Mouse (Mus musculus) thymus, adult 2 months (tissue): ENCODE measurements around the gene Ylpm1. TPM values are rescaled to one million over a fixed set of nuclear protein-coding genes. Genes with fewer than 3 reads are reported as not detected.

ENCODE experiments used
- DNase-seq: peaks from one replicate; pipeline ENCODE4 v3.0.0; 2021
- H3K27ac ChIP-seq: fragments of 200-500 bp; 2 replicates; pipeline ENCODE4 v1.5.1; 2012; ENCODE audit warnings: low read length, control low read depth; ENCODE audit not compliant: control insufficient read depth, insufficient read depth
- H3K27me3 ChIP-seq: fragments of 200-500 bp; 2 replicates; pipeline ENCODE4 v1.6.1; 2012; ENCODE audit warnings: mild to moderate bottlenecking, low read length, moderate library complexity, mixed read lengths; ENCODE audit not compliant: control insufficient read depth, insufficient read depth
- H3K36me3 ChIP-seq: fragments of 200-500 bp; 2 replicates; pipeline ENCODE4 v1.6.1; 2012; ENCODE audit warnings: mild to moderate bottlenecking, low read length, moderate library complexity; ENCODE audit not compliant: control insufficient read depth, insufficient read depth
- H3K4me1 ChIP-seq: fragments of 200-500 bp; replicated peaks from 2 replicates; pipeline ENCODE4 v1.6.1; 2012; ENCODE audit warnings: low read length; ENCODE audit not compliant: control insufficient read depth, insufficient read depth
- H3K4me3 ChIP-seq: fragments of 200-500 bp; 2 replicates; pipeline ENCODE4 v1.5.1; 2012; ENCODE audit warnings: mild to moderate bottlenecking, low read length, control low read depth, moderate library complexity; ENCODE audit not compliant: control insufficient read depth, insufficient read depth
- CTCF ChIP-seq: fragments of 200-500 bp; IDR thresholded peaks from 2 replicates; pipeline ENCODE4 v1.5.1; 2012; ENCODE audit warnings: mild to moderate bottlenecking, control low read depth, low read length, moderate library complexity, borderline replicate concordance; ENCODE audit not compliant: control insufficient read depth, poor library complexity, insufficient read depth; ENCODE audit errors: extremely low read depth
- POLR2A ChIP-seq: fragments of 200-500 bp; IDR thresholded peaks from 2 replicates; pipeline ENCODE4 v1.6.1; 2012; ENCODE audit warnings: mild to moderate bottlenecking, low read length, control low read depth, moderate library complexity; ENCODE audit not compliant: control insufficient read depth, poor library complexity, insufficient read depth; ENCODE audit errors: extremely low read depth
- WGBS: fragments of 180-500 bp; shearing (Covaris S2); methylation state at CpG from one replicate; pipeline ENCODE4 v1.1.7; 2018; 5-methylcytosine and 5-hydroxymethylcytosine counted together
- polyA plus RNA-seq: library from polyadenylated mRNA; depleted of rRNA; stranded (reverse); fragments of >200 nt; gene quantifications from 2 replicates; pipeline ENCODE4 v1.2.3, GENCODE M21; 2012

Gene Ylpm1
- polyA plus RNA-seq, 1 experiment: 32.1 TPM

- no peak for DNase-seq
- TF ChIP-seq CTCF: no peak
- no peak for TF ChIP-seq POLR2A
- no peaks in the 10 kb centered on the region for H3K36me3 ChIP-seq
- 81% methylated on average over 1 of the region's 1 CpGs for WGBS
- no peaks in the 10 kb centered on the region for H3K4me1 ChIP-seq
- no peak overlapping the region for H3K4me3 ChIP-seq
- no peak overlapping the region for H3K27ac ChIP-seq
- H3K27me3 ChIP-seq: no peaks in the 10 kb centered on the region
Measured at GRCm38 (mm10) chr12:84958794-84959356, 37.2 kb upstream of the Ylpm1 start.

GRCm38 (mm10) chr12:84962606-84963005 is 33.5 kb upstream of the Ylpm1 start:
- H3K36me3 ChIP-seq: peaks cover 4% of the 10 kb centered on the region; the same call in 1 of the 2 replicates
- no peak overlapping the region for H3K27ac ChIP-seq
- WGBS: 96% methylated on average over 7 of the region's 7 CpGs

GRCm38 (mm10) chr12:84968831-84969655 is 27.1 kb upstream of the Ylpm1 start:
- Histone ChIP-seq H3K27ac (no peak overlapping the region), H3K27me3 (no peaks in the 10 kb centered on the region), H3K36me3 (peaks cover 18% of the 10 kb centered on the region), H3K4me3 (no peak overlapping the region), H3K4me1 (peaks cover 11% of the 10 kb centered on the region)
- TF ChIP-seq POLR2A (no peak), CTCF (no peak)
- DNase-seq: no peak
- WGBS: 62% methylated on average over 16 of the region's 16 CpGs

More at GRCm38 (mm10) chr12:84962606-84963005, 33.5 kb upstream of the Ylpm1 start:
- H3K27me3 ChIP-seq: no peaks in the 10 kb centered on the region
- H3K4me1 ChIP-seq: no peaks in the 10 kb centered on the region
- DNase-seq: no peak
- no peak overlapping the region for H3K4me3 ChIP-seq
- TF ChIP-seq POLR2A (no peak), CTCF (no peak)

- peak; percentile 27 for DNase-seq
- Histone ChIP-seq H3K4me1 (peaks cover 11% of the 10 kb centered on the region), H3K27me3 (no peaks in the 10 kb centered on the region), H3K27ac (peak overlapping the region; percentile 69), H3K36me3 (peaks cover 23% of the 10 kb centered on the region), H3K4me3 (peak overlapping the region; percentile 98)
- WGBS: 19% methylated on average over 15 of the region's 15 CpGs
- no peak for TF ChIP-seq CTCF
- TF ChIP-seq POLR2A: no peak
Measured at GRCm38 (mm10) chr12:84969656-84970427, 26.3 kb upstream of the Ylpm1 start.

- no peaks in the 10 kb centered on the region for H3K27me3 ChIP-seq
- peaks cover 29% of the 10 kb centered on the region for H3K36me3 ChIP-seq
- peak; percentile 92 for DNase-seq
- peak within 1 kb of the TSS; percentile 69 for H3K27ac ChIP-seq
- peaks cover 11% of the 10 kb centered on the region for H3K4me1 ChIP-seq
- WGBS: under 1% methylated on average over 42 of the region's 42 CpGs
- peak; percentile 73; the same call in 1 of the 2 replicates for TF ChIP-seq POLR2A
- TF ChIP-seq CTCF: no peak
- H3K4me3 ChIP-seq: peak within 1 kb of the TSS; percentile 98
Measured at GRCm38 (mm10) chr12:84970428-84971096, 25.6 kb upstream of the Ylpm1 start, which contains the start of the genes Fcf1 and Arel1. Fcf1 (plus strand) TSS chr12:84970897. Arel1 (minus strand) TSS chr12:84970900.
